Mouse (Mus musculus) heart, embryonic 15.5 days (tissue): ENCODE results near the gene Il4i1. TPM values are rescaled to one million over a fixed set of nuclear protein-coding genes. Genes with fewer than 3 reads are reported as not detected.

ENCODE experiments used
- ATAC-seq: fragments of 200-750 bp; cut with Nextera tagmentation; replicated peaks from 2 replicates; pipeline ENCODE4 v1.8.0; 2017; ENCODE audit warnings: low read depth, moderate TSS enrichment; ENCODE audit not compliant: insufficient number of reproducible peaks, insufficient read depth, low FRiP score
- H3K27ac ChIP-seq: fragments of 300-500 bp; sonication (generic); 2 replicates; pipeline ENCODE4 v1.5.1; 2015; ENCODE audit warnings: mild to moderate bottlenecking, inconsistent platforms
- H3K27me3 ChIP-seq: fragments of 300-500 bp; sonication (generic); 2 replicates; pipeline ENCODE4 v1.6.1; 2015; ENCODE audit warnings: inconsistent platforms
- H3K36me3 ChIP-seq: fragments of 300-500 bp; sonication (generic); 2 replicates; pipeline ENCODE4 v1.6.1; 2015; ENCODE audit warnings: mild to moderate bottlenecking, inconsistent platforms
- H3K4me1 ChIP-seq: fragments of 300-500 bp; sonication (generic); replicated peaks from 2 replicates; pipeline ENCODE4 v1.6.1; 2015; ENCODE audit warnings: inconsistent platforms
- H3K4me2 ChIP-seq: fragments of 300-500 bp; sonication (generic); 2 replicates; pipeline ENCODE4 v1.6.1; 2015; ENCODE audit warnings: inconsistent platforms, mild to moderate bottlenecking, moderate library complexity
- H3K4me3 ChIP-seq: fragments of 300-500 bp; sonication (generic); 2 replicates; pipeline ENCODE4 v1.5.1; 2015; ENCODE audit warnings: mild to moderate bottlenecking, inconsistent platforms
- H3K9ac ChIP-seq: fragments of 300-500 bp; sonication (generic); 2 replicates; pipeline ENCODE4 v1.6.1; 2015; ENCODE audit warnings: mild to moderate bottlenecking, inconsistent platforms
- H3K9me3 ChIP-seq: fragments of 300-500 bp; sonication (generic); replicated peaks from 2 replicates; pipeline ENCODE4 v1.6.1; 2016; ENCODE audit warnings: inconsistent platforms
- WGBS: fragments of 180-500 bp; shearing (Covaris S2); methylation state at CpG from one replicate; pipeline ENCODE4 v1.1.7; 2015; ENCODE audit warnings: mixed read lengths; 5-methylcytosine and 5-hydroxymethylcytosine counted together
- polyA plus RNA-seq: library from polyadenylated mRNA; unstranded; fragments of >200 nt; fragmentation: Nextera tagmentation; extraction: Ambion mirVana; gene quantifications from 2 replicates; pipeline ENCODE4 v1.2.1, GENCODE M21; 2015

Gene Il4i1
- polyA plus RNA-seq, 1 experiment from 2014 or later: 1.1 TPM

GRCm38 (mm10) chr7:44850146-44850545 lies 34.0 kb downstream of the Il4i1 start:
- Histone ChIP-seq H3K36me3 (peaks cover 25% of the 10 kb centered on the region), H3K27ac (peak overlapping the region; percentile 97), H3K4me3 (peak overlapping the region; percentile 87), H3K4me2 (peak overlapping the region; percentile 76), H3K4me1 (peaks cover 50% of the 10 kb centered on the region), H3K9me3 (no peaks in the 10 kb centered on the region), H3K9ac (peak overlapping the region; percentile 78), H3K27me3 (no peaks in the 10 kb centered on the region)
- WGBS: under 1% methylated on average over 33 of the region's 33 CpGs
- ATAC-seq: peak; percentile 36

- Histone ChIP-seq H3K4me1 (peaks cover 59% of the 10 kb centered on the region), H3K36me3 (peaks cover 16% of the 10 kb centered on the region), H3K27me3 (no peaks in the 10 kb centered on the region), H3K9ac (peak overlapping the region; percentile 78), H3K4me3 (peak overlapping the region; percentile 87), H3K4me2 (peak overlapping the region; percentile 76), H3K27ac (peak overlapping the region; percentile 97), H3K9me3 (no peaks in the 10 kb centered on the region)
- no peak for ATAC-seq
- 71% methylated on average over 8 of the region's 8 CpGs for WGBS
Measured at GRCm38 (mm10) chr7:44850789-44851624, 34.8 kb downstream of the Il4i1 start.

GRCm38 (mm10) chr7:44851625-44852234 lies 35.5 kb downstream of the Il4i1 start:
- H3K4me3 ChIP-seq: no peak overlapping the region
- H3K4me2 ChIP-seq: 0 out of 2 replicates have a peak overlapping the region, but pooled peaks have one; percentile 76
- peaks cover 9% of the 10 kb centered on the region for H3K36me3 ChIP-seq
- H3K27ac ChIP-seq: no peak overlapping the region
- no peak overlapping the region for H3K9ac ChIP-seq
- WGBS: 91% methylated on average over 12 of the region's 12 CpGs
- peaks cover 64% of the 10 kb centered on the region for H3K4me1 ChIP-seq
- no peaks in the 10 kb centered on the region for H3K27me3 ChIP-seq
- no peaks in the 10 kb centered on the region for H3K9me3 ChIP-seq
- no peak for ATAC-seq

GRCm38 (mm10) chr7:44852259-44853027 lies 36.3 kb downstream of the Il4i1 start:
- H3K27me3 ChIP-seq: no peaks in the 10 kb centered on the region
- H3K9me3 ChIP-seq: no peaks in the 10 kb centered on the region
- no peak overlapping the region for H3K27ac ChIP-seq
- peaks cover 63% of the 10 kb centered on the region for H3K4me1 ChIP-seq
- ATAC-seq: no peak
- no peak overlapping the region for H3K9ac ChIP-seq
- 86% methylated on average over 36 of the region's 36 CpGs for WGBS
- H3K4me2 ChIP-seq: no peak overlapping the region
- H3K4me3 ChIP-seq: no peak overlapping the region
- H3K36me3 ChIP-seq: peaks cover 7% of the 10 kb centered on the region

GRCm38 (mm10) chr7:44853065-44853464 lies 36.9 kb downstream of the Il4i1 start:
- H3K9ac ChIP-seq: no peak overlapping the region
- H3K4me3 ChIP-seq: no peak overlapping the region
- peaks cover 7% of the 10 kb centered on the region for H3K36me3 ChIP-seq
- H3K27me3 ChIP-seq: no peaks in the 10 kb centered on the region
- H3K27ac ChIP-seq: no peak overlapping the region
- peaks cover 63% of the 10 kb centered on the region for H3K4me1 ChIP-seq
- H3K9me3 ChIP-seq: no peaks in the 10 kb centered on the region
- WGBS: 88% methylated on average over 2 of the region's 2 CpGs
- no peak for ATAC-seq
- no peak overlapping the region for H3K4me2 ChIP-seq

GRCm38 (mm10) chr7:44853596-44854355 lies 37.6 kb downstream of the Il4i1 start:
- no peaks in the 10 kb centered on the region for H3K27me3 ChIP-seq
- H3K36me3 ChIP-seq: peaks cover 7% of the 10 kb centered on the region
- peak overlapping the region; percentile 87 for H3K4me2 ChIP-seq
- H3K9ac ChIP-seq: peak overlapping the region; percentile 68
- H3K4me1 ChIP-seq: peaks cover 67% of the 10 kb centered on the region
- ATAC-seq: no peak
- peak overlapping the region; percentile 67 for H3K4me3 ChIP-seq
- H3K9me3 ChIP-seq: no peaks in the 10 kb centered on the region
- H3K27ac ChIP-seq: peak overlapping the region; percentile 98
- 25% methylated on average over 26 of the region's 26 CpGs for WGBS

GRCm38 (mm10) chr7:44854356-44855031 lies 38.3 kb downstream of the Il4i1 start:
- 1% methylated on average over 45 of the region's 45 CpGs for WGBS
- Histone ChIP-seq H3K4me1 (peaks cover 67% of the 10 kb centered on the region), H3K9me3 (no peaks in the 10 kb centered on the region), H3K9ac (peak overlapping the region; percentile 68), H3K36me3 (peaks cover 7% of the 10 kb centered on the region), H3K4me2 (peak overlapping the region; percentile 87), H3K27me3 (no peaks in the 10 kb centered on the region), H3K4me3 (peak overlapping the region; percentile 67), H3K27ac (peak overlapping the region; percentile 98)
- ATAC-seq: peak; percentile 41

GRCm38 (mm10) chr7:44855036-44855435 lies 38.8 kb downstream of the Il4i1 start:
- peaks cover 70% of the 10 kb centered on the region for H3K4me1 ChIP-seq
- 38% methylated on average over 10 of the region's 10 CpGs for WGBS

GRCm38 (mm10) chr7:44856265-44856916 lies 40.2 kb downstream of the Il4i1 start:
- Histone ChIP-seq H3K4me2 (peak overlapping the region; percentile 95), H3K4me1 (peaks cover 71% of the 10 kb centered on the region), H3K4me3 (peak overlapping the region; percentile 86), H3K36me3 (peaks cover 7% of the 10 kb centered on the region), H3K27ac (peak overlapping the region; percentile 93), H3K27me3 (no peaks in the 10 kb centered on the region), H3K9me3 (no peaks in the 10 kb centered on the region), H3K9ac (peak overlapping the region; percentile 88; the same call in 1 of the 2 replicates)
- 54% methylated on average over 9 of the region's 9 CpGs for WGBS
- no peak for ATAC-seq

More at GRCm38 (mm10) chr7:44855036-44855435, 38.8 kb downstream of the Il4i1 start:
- no peak for ATAC-seq
- peaks cover 7% of the 10 kb centered on the region for H3K36me3 ChIP-seq
- peak overlapping the region; percentile 98 for H3K27ac ChIP-seq
- H3K27me3 ChIP-seq: no peaks in the 10 kb centered on the region
- H3K9me3 ChIP-seq: no peaks in the 10 kb centered on the region
- H3K4me3 ChIP-seq: peak overlapping the region; percentile 67
- peak overlapping the region; percentile 68 for H3K9ac ChIP-seq
- H3K4me2 ChIP-seq: peak overlapping the region; percentile 87

- H3K4me1 ChIP-seq: peaks cover 70% of the 10 kb centered on the region
- H3K36me3 ChIP-seq: peaks cover 11% of the 10 kb centered on the region
- H3K9me3 ChIP-seq: no peaks in the 10 kb centered on the region
- ATAC-seq: peak; percentile 8
- 0% methylated on average over 32 of the region's 32 CpGs for WGBS
- no peaks in the 10 kb centered on the region for H3K27me3 ChIP-seq
- H3K27ac ChIP-seq: peak within 1 kb of the TSS; percentile 93
- peak within 1 kb of the TSS; percentile 95 for H3K4me2 ChIP-seq
- peak within 1 kb of the TSS; percentile 86 for H3K4me3 ChIP-seq
- peak within 1 kb of the TSS; percentile 88 for H3K9ac ChIP-seq
Measured at GRCm38 (mm10) chr7:44857042-44857552, 40.9 kb downstream of the Il4i1 start, which contains the start of gene Pnkp. Gene Pnkp, plus strand, starts transcription at chr7:44857139.
